Mouse (Mus musculus) G1E (cell line): ENCODE results near the gene Tmtc1.

ENCODE experiments used
- CTCF ChIP-seq: IDR thresholded peaks from 2 replicates; pipeline ENCODE4 v1.5.1; 2012; ENCODE audit warnings: low read depth, low read length, inconsistent platforms, mixed read lengths
- GATA1 ChIP-seq: IDR thresholded peaks from 2 replicates; pipeline ENCODE4 v1.6.1; 2012; ENCODE audit warnings: borderline replicate concordance, low read length, inconsistent platforms, mixed read lengths
- GATA2 ChIP-seq: IDR thresholded peaks from 2 replicates; pipeline ENCODE4 v1.6.1; 2012; ENCODE audit warnings: low read depth, low read length, inconsistent platforms, borderline replicate concordance
- TAL1 ChIP-seq: conservative IDR thresholded peaks from 2 replicates; pipeline ENCODE4 v1.6.1; 2012; ENCODE audit warnings: low read depth, low read length, inconsistent platforms, mixed read lengths

DNA sequence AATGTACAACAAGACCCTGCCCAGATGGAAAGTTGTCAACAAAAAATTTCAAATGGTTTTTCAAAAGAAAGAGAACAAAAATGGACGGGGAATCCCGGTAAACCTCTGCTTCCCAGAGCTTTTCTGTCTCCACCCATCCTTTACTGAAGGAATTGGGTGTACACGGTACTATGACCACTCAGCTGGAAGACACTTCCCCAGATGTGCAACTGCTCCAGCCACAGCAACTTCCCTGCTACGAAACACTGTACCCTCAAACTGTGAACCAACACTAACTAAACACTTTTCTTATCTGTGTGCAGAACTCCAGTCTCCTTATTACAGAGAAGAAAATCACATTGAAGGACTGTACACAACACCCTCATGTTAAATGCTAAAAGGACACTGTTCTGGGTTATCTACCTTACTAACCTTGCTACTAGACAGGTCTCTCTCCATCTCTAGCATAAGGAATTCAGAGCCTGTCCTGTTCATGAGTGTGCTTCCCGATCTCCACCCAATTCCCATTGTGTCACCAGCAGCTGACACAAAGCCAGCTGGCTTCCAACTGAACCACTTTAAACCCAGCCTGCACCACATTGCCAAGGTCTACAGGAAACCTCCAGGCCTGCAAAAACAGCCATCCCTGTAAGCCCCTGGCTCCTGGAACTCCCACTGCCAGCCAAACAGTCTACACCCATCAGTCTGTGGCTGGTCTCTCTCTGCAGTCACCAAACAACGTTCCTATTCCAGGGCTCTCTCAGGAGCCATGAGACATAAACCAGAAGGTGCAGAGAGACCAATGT is 59.9 kb downstream of the Tmtc1 start:
- no peak for TF ChIP-seq CTCF
- no peak for TF ChIP-seq TAL1
- no peak for TF ChIP-seq GATA2
- no peak for TF ChIP-seq GATA1
